Mouse (Mus musculus) midbrain, embryonic 15.5 days (tissue): ENCODE measurements at regions not wholly inside any gene's neighbourhood (a gene's known extent, or its start where the extent isn't known, plus 50 kb on each side); places are given as distances from the start of the nearest gene placed in this dataset.

Source experiments
- ATAC-seq: fragments of 200-750 bp; cut with Nextera tagmentation; replicated peaks from 2 replicates; pipeline ENCODE4 v1.8.0; 2017; ENCODE audit warnings: moderate TSS enrichment
- H3K27ac ChIP-seq: fragments of 300-500 bp; sonication (generic); 2 replicates; pipeline ENCODE4 v1.5.1; 2015; ENCODE audit warnings: mild to moderate bottlenecking, inconsistent platforms
- H3K27me3 ChIP-seq: fragments of 300-500 bp; sonication (generic); replicated peaks from 2 replicates; pipeline ENCODE4 v1.6.1; 2015; ENCODE audit warnings: inconsistent platforms
- H3K36me3 ChIP-seq: fragments of 300-500 bp; sonication (generic); replicated peaks from 2 replicates; pipeline ENCODE4 v1.6.1; 2015; ENCODE audit warnings: inconsistent platforms
- H3K4me1 ChIP-seq: fragments of 300-500 bp; sonication (generic); 2 replicates; pipeline ENCODE4 v1.6.1; 2015; ENCODE audit warnings: inconsistent platforms
- H3K4me2 ChIP-seq: fragments of 300-500 bp; sonication (generic); 2 replicates; pipeline ENCODE4 v1.6.1; 2015; ENCODE audit warnings: inconsistent platforms, mild to moderate bottlenecking, moderate library complexity
- H3K4me3 ChIP-seq: fragments of 300-500 bp; sonication (generic); 2 replicates; pipeline ENCODE4 v1.5.1; 2015; ENCODE audit warnings: mild to moderate bottlenecking, inconsistent platforms
- H3K9ac ChIP-seq: fragments of 300-500 bp; sonication (generic); 2 replicates; pipeline ENCODE4 v1.6.1; 2015; ENCODE audit warnings: mild to moderate bottlenecking, inconsistent platforms
- H3K9me3 ChIP-seq: fragments of 300-500 bp; sonication (generic); 2 replicates; pipeline ENCODE4 v1.6.1; 2016; ENCODE audit warnings: inconsistent platforms
- WGBS: fragments of 180-500 bp; shearing (Covaris S2); methylation state at CpG from one replicate; pipeline ENCODE4 v1.1.7; 2015; ENCODE audit warnings: mixed read lengths; 5-methylcytosine and 5-hydroxymethylcytosine counted together

- Histone ChIP-seq H3K9me3 (no peaks in the 10 kb centered on the region), H3K4me1 (no peaks in the 10 kb centered on the region; the same call in 1 of the 2 replicates), H3K4me3 (no peak overlapping the region), H3K4me2 (no peak overlapping the region), H3K27me3 (no peaks in the 10 kb centered on the region), H3K27ac (no peak overlapping the region), H3K36me3 (no peaks in the 10 kb centered on the region), H3K9ac (no peak overlapping the region)
- ATAC-seq = no peak
- 92% methylated on average over 12 of the region's 12 CpGs for WGBS
Measured at GRCm38 (mm10) chr17:14476707-14477106, 197.4 kb downstream of the Smoc2 start.

- no peak for ATAC-seq
- H3K36me3 ChIP-seq = no peaks in the 10 kb centered on the region
- H3K9ac ChIP-seq = no peak overlapping the region
- no peak overlapping the region for H3K27ac ChIP-seq
- 66% methylated on average over 23 of the region's 23 CpGs for WGBS
- H3K4me2 ChIP-seq = no peak overlapping the region
- no peaks in the 10 kb centered on the region; the same call in 1 of the 2 replicates for H3K4me1 ChIP-seq
- H3K9me3 ChIP-seq = no peaks in the 10 kb centered on the region
- H3K27me3 ChIP-seq = no peaks in the 10 kb centered on the region
- no peak overlapping the region for H3K4me3 ChIP-seq
Measured at GRCm38 (mm10) chr17:14475778-14476647, 196.7 kb downstream of the Smoc2 start.

GRCm38 (mm10) chr17:14475277-14475676 is 196.0 kb downstream of the Smoc2 start:
- H3K4me2 ChIP-seq = no peak overlapping the region
- H3K27me3 ChIP-seq = no peaks in the 10 kb centered on the region
- H3K4me1 ChIP-seq = no peaks in the 10 kb centered on the region; the same call in 1 of the 2 replicates
- WGBS = 29% methylated on average over 4 of the region's 4 CpGs
- H3K27ac ChIP-seq = no peak overlapping the region
- no peak overlapping the region for H3K9ac ChIP-seq
- H3K4me3 ChIP-seq = no peak overlapping the region
- H3K36me3 ChIP-seq = no peaks in the 10 kb centered on the region
- ATAC-seq = no peak
- no peaks in the 10 kb centered on the region for H3K9me3 ChIP-seq

DNA sequence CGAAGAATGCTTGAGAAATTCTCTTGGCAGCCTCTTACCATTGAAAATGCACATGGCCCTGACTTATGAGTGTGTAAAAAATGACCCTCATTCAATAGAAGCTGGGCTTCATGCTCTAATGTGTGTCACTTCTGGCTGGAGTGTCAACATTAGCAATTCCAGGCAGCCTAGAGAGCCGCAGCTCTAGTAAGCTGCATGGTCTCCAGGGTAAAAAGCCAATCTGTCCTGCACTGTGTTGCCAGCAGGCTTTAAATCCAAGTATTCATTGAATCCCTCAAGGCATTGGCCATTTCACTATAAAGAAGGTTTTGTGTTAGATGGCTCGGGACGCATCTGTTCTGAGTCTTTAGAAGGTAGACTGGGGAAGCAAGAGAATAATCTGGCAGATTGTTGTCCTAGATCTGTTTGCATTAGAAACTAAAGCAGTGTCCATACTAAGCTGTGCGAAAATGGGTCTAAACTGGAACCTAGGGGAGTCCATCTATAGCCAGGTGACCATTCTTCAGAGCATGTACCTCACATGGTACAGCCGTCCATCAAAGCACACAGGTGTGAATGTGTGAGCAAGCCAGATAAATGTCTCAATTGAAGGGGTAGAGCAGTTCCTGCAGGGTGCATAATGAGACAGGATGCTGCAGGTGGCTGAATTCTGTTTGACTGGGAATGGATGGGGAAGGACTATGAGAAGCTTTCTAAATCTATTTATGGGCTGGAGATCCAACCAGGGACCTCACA is 189.6 kb downstream of the Smoc2 start:
- no peaks in the 10 kb centered on the region for H3K36me3 ChIP-seq
- H3K4me3 ChIP-seq = no peak overlapping the region
- peak overlapping the region; percentile 42 for H3K27ac ChIP-seq
- no peaks in the 10 kb centered on the region for H3K9me3 ChIP-seq
- 32% methylated on average over 6 of the region's 6 CpGs for WGBS
- H3K4me1 ChIP-seq = peaks cover 23% of the 10 kb centered on the region
- no peak overlapping the region for H3K9ac ChIP-seq
- no peaks in the 10 kb centered on the region for H3K27me3 ChIP-seq
- ATAC-seq = peak; percentile 84
- H3K4me2 ChIP-seq = no peak overlapping the region

GRCm38 (mm10) chr17:14455251-14455743 is 176.0 kb downstream of the Smoc2 start:
- Histone ChIP-seq H3K27me3 (no peaks in the 10 kb centered on the region), H3K36me3 (no peaks in the 10 kb centered on the region), H3K4me3 (no peak overlapping the region), H3K4me1 (no peaks in the 10 kb centered on the region), H3K9ac (no peak overlapping the region), H3K4me2 (no peak overlapping the region), H3K9me3 (no peaks in the 10 kb centered on the region), H3K27ac (no peak overlapping the region)
- WGBS = 65% methylated on average over 8 of the region's 8 CpGs
- no peak for ATAC-seq
